Mouse (Mus musculus): Measurements from ENCODE around the gene Pcyox1.
"Not testable (repeated sequence)": the region's sequence is repeated elsewhere in the genome, so short reads cannot be mapped to it uniquely, and the experiment has no call there.

Gene Pcyox1

GRCm38 (mm10) chr6:86366125-86366852 lies 30.7 kb downstream of the Pcyox1 start:
- no peak for DNase-seq (ENCODE audit: low read depth, low spot score)

- DNase-seq (ENCODE audit: low read depth, low spot score), result peak; percentile 99
Observed at GRCm38 (mm10) chr6:86365371-86366124, 31.4 kb downstream of the Pcyox1 start, which contains the start of gene Fam136a. Gene Fam136a (plus strand): TSS chr6:86365646.

- peak; percentile 88 for DNase-seq (ENCODE audit: low read depth, low spot score)
Observed at GRCm38 (mm10) chr6:86364442-86365141, 32.4 kb downstream of the Pcyox1 start.

GRCm38 (mm10) chr6:86361373-86361772 lies 35.6 kb downstream of the Pcyox1 start:
- no peak for DNase-seq (ENCODE audit: low read depth, low spot score)

GRCm38 (mm10) chr6:86360691-86361090 lies 36.3 kb downstream of the Pcyox1 start:
- no peak for DNase-seq (ENCODE audit: low read depth, low spot score)

GRCm38 (mm10) chr6:86356956-86357355 lies 40.0 kb downstream of the Pcyox1 start:
- DNase-seq (ENCODE audit: low read depth, low spot score), result no peak

- no peak for DNase-seq (ENCODE audit: low read depth, low spot score)
Observed at GRCm38 (mm10) chr6:86354948-86355347, 42.0 kb downstream of the Pcyox1 start.

GRCm38 (mm10) chr6:86349257-86349656 lies 47.7 kb downstream of the Pcyox1 start:
- no peak for DNase-seq (ENCODE audit: low read depth, low spot score)

- DNase-seq (ENCODE audit: low read depth, low spot score), result peak; percentile 22
Observed at GRCm38 (mm10) chr6:86346063-86346462, 50.9 kb downstream of the Pcyox1 start.

GRCm38 (mm10) chr6:86343656-86344055 lies 53.3 kb downstream of the Pcyox1 start:
- peak; percentile 34 for DNase-seq (ENCODE audit: low read depth, low spot score)

GRCm38 (mm10) chr6:86336340-86336739 lies 60.6 kb downstream of the Pcyox1 start:
- DNase-seq (ENCODE audit: low read depth, low spot score), result not testable (repeated sequence)
